Mouse (Mus musculus) A20 (cell line): ENCODE measurements around the gene Ccr1l1.

ENCODE experiments used
- DNase-seq: peaks from one replicate; pipeline ENCODE4 v3.0.0-alpha.2; 2011; ENCODE audit warnings: low read depth, low spot score

Ccr1l1 gene

GRCm38 (mm10) chr9:123928759-123929246 lies 49.4 kb downstream of the Ccr1l1 start:
- DNase-seq, result peak; percentile 89

GRCm38 (mm10) chr9:123928118-123928758 lies 50.0 kb downstream of the Ccr1l1 start:
- DNase-seq, result peak; percentile 90

- DNase-seq, result no peak
Measured at GRCm38 (mm10) chr9:123927281-123927960, 50.8 kb downstream of the Ccr1l1 start.
